Mouse (Mus musculus) thymus, adult 2 months (tissue): ENCODE measurements around the gene Kcna7. TPM values are rescaled to one million over a fixed set of nuclear protein-coding genes. Genes with fewer than 3 reads are reported as not detected.
"Not testable (repeated sequence)": the region's sequence is repeated elsewhere in the genome, so short reads cannot be mapped to it uniquely, and the experiment has no call there.

Source experiments
- DNase-seq: peaks from one replicate; pipeline ENCODE4 v3.0.0; 2021
- H3K27ac ChIP-seq: fragments of 200-500 bp; 2 replicates; pipeline ENCODE4 v1.5.1; 2012; ENCODE audit warnings: low read length, control low read depth; ENCODE audit not compliant: control insufficient read depth, insufficient read depth
- H3K27me3 ChIP-seq: fragments of 200-500 bp; 2 replicates; pipeline ENCODE4 v1.6.1; 2012; ENCODE audit warnings: mild to moderate bottlenecking, low read length, moderate library complexity, mixed read lengths; ENCODE audit not compliant: control insufficient read depth, insufficient read depth
- H3K36me3 ChIP-seq: fragments of 200-500 bp; 2 replicates; pipeline ENCODE4 v1.6.1; 2012; ENCODE audit warnings: mild to moderate bottlenecking, low read length, moderate library complexity; ENCODE audit not compliant: control insufficient read depth, insufficient read depth
- H3K4me1 ChIP-seq: fragments of 200-500 bp; replicated peaks from 2 replicates; pipeline ENCODE4 v1.6.1; 2012; ENCODE audit warnings: low read length; ENCODE audit not compliant: control insufficient read depth, insufficient read depth
- H3K4me3 ChIP-seq: fragments of 200-500 bp; 2 replicates; pipeline ENCODE4 v1.5.1; 2012; ENCODE audit warnings: mild to moderate bottlenecking, low read length, control low read depth, moderate library complexity; ENCODE audit not compliant: control insufficient read depth, insufficient read depth
- CTCF ChIP-seq: fragments of 200-500 bp; IDR thresholded peaks from 2 replicates; pipeline ENCODE4 v1.5.1; 2012; ENCODE audit warnings: mild to moderate bottlenecking, control low read depth, low read length, moderate library complexity, borderline replicate concordance; ENCODE audit not compliant: control insufficient read depth, poor library complexity, insufficient read depth; ENCODE audit errors: extremely low read depth
- POLR2A ChIP-seq: fragments of 200-500 bp; IDR thresholded peaks from 2 replicates; pipeline ENCODE4 v1.6.1; 2012; ENCODE audit warnings: mild to moderate bottlenecking, low read length, control low read depth, moderate library complexity; ENCODE audit not compliant: control insufficient read depth, poor library complexity, insufficient read depth; ENCODE audit errors: extremely low read depth
- WGBS: fragments of 180-500 bp; shearing (Covaris S2); methylation state at CpG from one replicate; pipeline ENCODE4 v1.1.7; 2018; 5-methylcytosine and 5-hydroxymethylcytosine counted together
- polyA plus RNA-seq: library from polyadenylated mRNA; depleted of rRNA; stranded (reverse); fragments of >200 nt; gene quantifications from 2 replicates; pipeline ENCODE4 v1.2.3, GENCODE M21; 2012; rRNA removed

Kcna7 gene
- 0.68 and 1.1 TPM in 2 replicates for polyA plus RNA-seq

DNA sequence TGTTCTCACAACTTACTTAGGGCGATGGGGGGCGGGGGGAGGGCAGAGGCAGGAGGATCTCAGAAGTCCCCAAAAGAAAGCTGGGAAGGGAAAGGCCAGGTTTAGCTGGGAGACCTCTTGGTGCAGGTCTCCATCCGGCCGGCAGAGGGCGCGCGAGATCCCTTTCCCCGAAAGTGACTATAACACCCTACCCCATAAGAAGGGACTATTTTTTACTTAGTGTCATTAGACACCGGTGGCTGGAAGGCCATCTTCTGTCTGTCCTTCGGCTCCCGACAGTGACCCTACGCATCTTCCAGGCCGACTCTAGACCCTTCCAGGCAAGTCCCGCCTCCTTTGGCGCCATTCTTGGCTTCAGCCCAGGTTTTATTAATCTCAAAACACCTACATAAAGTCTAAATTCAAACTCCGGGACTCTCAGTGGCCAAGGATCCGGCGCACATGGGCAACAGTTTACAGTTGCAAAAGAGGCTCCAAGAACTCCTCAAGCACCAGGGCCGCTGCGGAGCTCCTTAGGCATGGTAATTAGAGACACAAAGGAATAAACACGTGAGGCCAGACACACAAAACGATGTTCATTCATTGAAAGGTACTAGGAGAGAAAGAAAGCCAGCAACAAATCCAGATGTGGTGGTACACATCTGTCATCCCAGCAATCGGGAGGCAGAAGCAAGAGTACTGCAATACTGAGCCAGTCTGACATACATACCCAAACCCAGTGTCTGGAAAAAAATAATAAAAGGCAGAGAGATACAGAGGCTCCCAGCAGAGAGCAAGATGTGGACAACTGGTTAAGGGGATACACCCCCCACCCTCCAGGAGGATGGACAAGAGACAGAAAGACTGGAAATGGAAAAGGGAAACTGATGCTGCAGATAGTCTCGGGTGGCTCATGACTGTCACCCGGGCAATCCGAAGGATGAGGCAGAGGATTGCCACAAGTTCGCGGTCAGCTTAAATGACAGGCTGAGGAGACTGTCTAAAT is at the start of gene Kcna7:
Kcna7 (plus strand) TSS at position 563 of the 985 bp plus-strand sequence.
- peak; percentile 88; the same call in 1 of the 2 replicates for TF ChIP-seq CTCF
- no peak for TF ChIP-seq POLR2A
- peaks cover 6% of the 10 kb centered on the region; the same call in 1 of the 2 replicates for H3K4me1 ChIP-seq
- H3K4me3 ChIP-seq, result peak within 1 kb of the TSS; percentile 21
- WGBS, result 12% methylated on average over 28 of the region's 28 CpGs
- no peak within 1 kb of the TSS for H3K27ac ChIP-seq
- H3K36me3 ChIP-seq, result no peaks in the 10 kb centered on the region
- DNase-seq, result peak; percentile 81
- H3K27me3 ChIP-seq, result peaks cover 19% of the 10 kb centered on the region

- no peak overlapping the region for H3K4me3 ChIP-seq
- TF ChIP-seq POLR2A, result no peak
- no peak for TF ChIP-seq CTCF
- no peak for DNase-seq
- WGBS, result 65% methylated on average over 13 of the region's 13 CpGs
- peaks cover 3% of the 10 kb centered on the region; the same call in 1 of the 2 replicates for H3K27me3 ChIP-seq
- H3K4me1 ChIP-seq, result 0 out of 2 replicates have a peak, but pooled peaks cover under 1% of the 10 kb centered on the region
- no peaks in the 10 kb centered on the region for H3K36me3 ChIP-seq
- H3K27ac ChIP-seq, result no peak overlapping the region
These were observed 49.4 kb upstream of the Kcna7 start for GRCm38 (mm10) chr7:45356087-45356486.

- H3K27me3 ChIP-seq, result peaks cover 14% of the 10 kb centered on the region; the same call in 1 of the 2 replicates
- DNase-seq, H3K36me3 ChIP-seq, H3K4me1 ChIP-seq, H3K4me3 ChIP-seq, H3K27ac ChIP-seq: not testable (repeated sequence)
- 73% methylated on average over 11 of the region's 11 CpGs for WGBS
These were observed 46.4 kb upstream of the Kcna7 start for GRCm38 (mm10) chr7:45359081-45359480.

GRCm38 (mm10) chr7:45360404-45361125 is 44.9 kb upstream of the Kcna7 start:
- peaks cover 15% of the 10 kb centered on the region for H3K27me3 ChIP-seq
- H3K36me3 ChIP-seq, result no peaks in the 10 kb centered on the region
- DNase-seq, result no peak
- 60% methylated on average over 18 of the region's 18 CpGs for WGBS
- TF ChIP-seq CTCF (no peak), POLR2A (no peak)
- peaks cover 8% of the 10 kb centered on the region for H3K4me1 ChIP-seq
- H3K4me3 ChIP-seq, result no peak overlapping the region
- no peak overlapping the region for H3K27ac ChIP-seq

DNA sequence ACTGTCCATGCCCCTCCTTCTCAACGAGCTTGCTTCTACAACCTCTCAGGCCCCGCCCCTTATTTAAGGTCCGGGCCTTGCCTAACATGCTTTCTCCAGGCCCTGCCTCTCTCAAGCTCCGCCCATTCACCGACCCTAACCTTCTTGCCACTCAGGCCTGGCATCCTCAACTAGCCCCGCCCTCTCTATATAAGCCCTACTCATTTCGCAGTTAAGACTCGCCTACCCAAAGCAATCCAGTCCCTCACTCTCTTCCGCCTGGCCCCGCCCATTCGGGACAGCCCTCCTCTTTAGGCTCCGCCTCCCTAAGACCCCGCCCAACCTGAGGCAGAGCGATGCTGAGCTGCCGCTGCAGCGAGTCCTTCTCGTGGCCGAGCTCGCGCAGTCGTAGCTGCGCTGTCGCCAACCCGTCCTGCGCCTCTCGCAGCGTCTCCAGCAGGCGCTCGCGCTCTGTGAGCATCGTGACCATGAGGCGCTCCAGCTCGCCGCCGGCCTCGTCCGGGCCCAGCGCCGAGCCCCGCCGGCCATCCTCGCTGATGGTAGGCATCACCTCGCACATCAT is 44.1 kb upstream of the Kcna7 start:
- Histone ChIP-seq H3K36me3 (no peaks in the 10 kb centered on the region), H3K4me3 (peak overlapping the region; percentile 28), H3K27me3 (peaks cover 20% of the 10 kb centered on the region), H3K27ac (no peak overlapping the region), H3K4me1 (peaks cover 10% of the 10 kb centered on the region)
- 1% methylated on average over 43 of the region's 43 CpGs for WGBS
- peak; percentile 70 for DNase-seq
- TF ChIP-seq POLR2A, result 0 out of 2 replicates have a peak, but pooled peaks have one; percentile 17
- no peak for TF ChIP-seq CTCF

GRCm38 (mm10) chr7:45362801-45363200 is 42.7 kb upstream of the Kcna7 start:
- no peaks in the 10 kb centered on the region for H3K36me3 ChIP-seq
- no peak overlapping the region for H3K4me3 ChIP-seq
- DNase-seq, result peak; percentile 44
- H3K27ac ChIP-seq, result no peak overlapping the region
- peaks cover 23% of the 10 kb centered on the region for H3K27me3 ChIP-seq
- 11% methylated on average over 13 of the region's 13 CpGs for WGBS
- peaks cover 18% of the 10 kb centered on the region for H3K4me1 ChIP-seq
- TF ChIP-seq POLR2A, result no peak
- no peak for TF ChIP-seq CTCF
